Mouse (Mus musculus): Measurements from ENCODE around the gene Szt2.
A peak's percentile ranks its signal among the peaks of the same experiment; 100 is the strongest.

Szt2 gene

DNA sequence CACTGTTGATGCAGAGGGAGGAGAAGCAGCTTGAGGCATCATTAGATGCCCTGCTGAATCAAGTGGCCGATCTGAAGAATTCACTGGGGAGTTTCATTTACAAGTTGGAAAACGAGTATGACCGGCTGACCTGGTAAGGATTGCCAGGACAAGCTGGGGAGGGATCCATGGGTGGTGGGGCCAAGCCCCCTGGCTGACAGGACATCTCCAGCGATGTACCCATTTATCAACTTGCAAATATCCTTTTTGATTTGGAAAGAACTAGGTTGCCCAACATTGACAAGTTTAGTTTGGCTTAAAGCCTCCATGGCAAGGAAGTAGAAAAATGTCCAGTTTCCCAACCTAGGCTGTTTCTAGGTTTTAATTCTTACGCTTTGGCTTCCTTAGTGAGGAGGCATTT, 1.8 kb upstream of the Szt2 start:
- DNase-seq, result no peak

DNA sequence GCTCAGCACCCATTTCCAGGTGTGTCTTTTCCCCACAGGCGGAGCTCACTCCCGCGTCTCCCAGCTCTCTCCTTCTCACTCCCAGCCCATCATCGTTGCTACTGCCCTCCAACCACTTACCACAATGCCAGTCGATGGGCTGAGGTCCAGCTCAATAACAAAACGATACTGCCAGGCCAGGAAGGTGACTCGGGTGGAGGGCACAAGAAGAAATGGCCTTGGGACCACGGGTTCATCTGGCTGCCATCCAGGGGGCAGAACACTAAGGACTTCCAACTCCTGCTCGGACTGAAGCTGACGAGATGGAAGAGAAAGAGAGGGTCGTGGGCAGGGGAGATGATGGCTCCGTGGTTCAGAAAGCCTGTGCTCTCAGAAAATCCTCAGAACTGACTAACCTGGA, 6.4 kb downstream of the Szt2 start:
- no peak for DNase-seq

DNA sequence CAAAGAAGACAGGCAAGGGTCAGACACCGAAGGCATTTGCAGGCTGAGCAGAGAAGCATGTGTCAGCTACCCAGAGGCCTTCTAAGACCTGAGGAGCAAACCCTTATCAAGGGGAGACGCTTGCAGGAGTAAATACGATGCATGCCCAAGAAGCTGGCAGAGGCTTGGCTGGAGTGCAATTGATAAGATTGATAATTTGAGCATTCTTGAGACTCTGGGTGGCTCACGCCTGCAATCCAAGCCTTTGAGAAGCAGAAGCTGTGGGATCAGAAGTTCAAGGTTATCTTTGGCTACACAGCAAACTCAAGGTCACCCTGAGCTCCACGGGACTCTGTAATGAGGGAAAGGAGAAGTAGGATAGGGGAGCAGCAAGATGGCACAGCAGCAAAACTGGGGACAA, 7.2 kb downstream of the Szt2 start:
- DNase-seq, result peak; percentile 27

DNA sequence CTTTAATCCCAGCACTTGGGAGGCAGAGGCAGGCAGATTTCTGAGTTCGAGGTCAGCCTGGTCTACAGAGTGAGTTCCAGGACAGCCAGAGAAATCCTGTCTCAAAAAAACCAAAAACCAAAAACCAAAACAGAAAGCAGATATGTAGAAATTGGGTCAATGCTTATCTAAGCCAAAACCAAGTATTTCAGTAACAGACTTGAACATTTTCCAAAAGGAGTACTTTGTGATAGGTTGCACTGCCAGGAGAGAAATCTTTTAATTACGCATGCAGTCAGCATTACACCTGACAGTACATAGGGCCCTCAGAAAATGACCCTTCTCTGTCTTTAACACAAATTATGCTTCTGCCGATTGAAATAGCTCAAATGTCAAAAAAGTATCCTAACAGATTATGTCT, 7.7 kb downstream of the Szt2 start:
- DNase-seq, result no peak

DNA sequence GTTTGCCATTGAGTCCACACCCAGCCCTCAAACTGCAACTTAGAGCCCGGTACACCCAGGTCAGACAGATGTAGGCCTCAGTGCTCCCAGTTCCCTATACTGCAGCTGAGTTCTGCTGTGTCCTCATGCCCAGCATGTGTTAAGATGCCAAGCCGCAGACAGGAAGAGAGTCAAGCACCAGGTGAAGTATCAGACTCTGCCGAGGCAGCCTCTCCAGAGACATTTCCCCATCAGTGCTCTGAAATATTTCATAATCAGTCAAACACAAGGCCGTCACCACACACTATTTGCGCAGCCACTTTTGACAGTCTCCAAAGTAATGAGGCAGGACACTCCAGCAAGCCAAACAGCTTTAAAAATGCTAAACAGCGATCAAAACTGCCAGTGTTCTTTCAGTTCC, 10.7 kb downstream of the Szt2 start:
- DNase-seq, result no peak

DNA sequence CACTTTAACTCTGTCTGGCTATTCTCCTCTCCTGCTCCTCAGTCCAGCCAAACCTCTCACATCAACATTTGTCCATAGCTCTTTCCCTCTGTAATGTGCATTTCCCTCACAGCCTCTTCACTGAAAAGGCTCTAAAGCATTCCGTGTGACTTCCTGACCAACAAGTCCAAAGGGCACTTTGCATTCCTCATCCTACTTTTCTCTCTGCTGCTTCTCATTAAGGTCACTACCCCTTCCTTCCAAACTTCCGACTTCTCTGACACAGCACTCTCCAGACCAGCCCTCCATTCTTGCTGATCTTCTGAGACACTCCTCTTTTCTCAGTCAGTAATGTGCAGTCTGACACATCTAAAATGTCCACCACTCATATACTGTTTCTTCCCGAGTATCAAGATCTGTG, 12.6 kb downstream of the Szt2 start:
- DNase-seq, result no peak

DNA sequence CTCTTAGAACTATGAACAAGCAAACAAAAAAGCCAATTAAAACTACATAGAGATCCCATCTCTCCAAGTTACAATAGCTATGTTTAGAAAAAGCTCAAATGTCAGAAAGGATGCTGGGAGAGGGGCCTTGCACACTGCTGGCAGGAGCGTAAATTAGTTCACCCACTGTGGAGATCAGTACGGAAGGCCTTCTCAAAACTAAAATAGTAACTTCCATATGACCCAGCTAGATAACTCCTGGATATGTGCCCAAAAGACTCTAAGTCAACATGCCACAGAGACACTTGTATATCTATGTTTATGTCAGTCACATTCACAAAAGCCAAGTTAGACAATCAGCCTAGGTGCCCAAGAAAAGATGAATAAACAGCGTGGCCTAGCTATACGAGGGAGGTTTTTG, 13.8 kb downstream of the Szt2 start:
- no peak for DNase-seq

DNA sequence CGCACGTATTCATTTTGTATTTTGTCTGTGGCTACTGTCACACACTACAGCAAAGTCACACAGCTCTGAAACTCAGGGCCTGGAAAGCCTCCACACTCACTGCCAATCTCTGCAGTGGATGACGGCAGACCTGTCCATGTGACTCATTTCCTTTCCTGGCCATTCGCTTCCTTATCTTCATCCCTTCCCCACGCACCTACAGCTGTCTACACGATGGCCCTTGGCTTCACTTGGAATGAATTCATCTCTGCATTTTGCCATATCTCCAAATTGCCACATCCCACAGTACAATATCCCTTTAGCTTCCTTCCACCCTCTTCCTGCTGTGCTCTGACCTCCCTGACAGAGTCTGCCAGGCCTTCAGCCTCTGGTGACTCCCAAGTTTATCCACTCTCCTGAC, 14.6 kb downstream of the Szt2 start:
- no peak for DNase-seq

DNA sequence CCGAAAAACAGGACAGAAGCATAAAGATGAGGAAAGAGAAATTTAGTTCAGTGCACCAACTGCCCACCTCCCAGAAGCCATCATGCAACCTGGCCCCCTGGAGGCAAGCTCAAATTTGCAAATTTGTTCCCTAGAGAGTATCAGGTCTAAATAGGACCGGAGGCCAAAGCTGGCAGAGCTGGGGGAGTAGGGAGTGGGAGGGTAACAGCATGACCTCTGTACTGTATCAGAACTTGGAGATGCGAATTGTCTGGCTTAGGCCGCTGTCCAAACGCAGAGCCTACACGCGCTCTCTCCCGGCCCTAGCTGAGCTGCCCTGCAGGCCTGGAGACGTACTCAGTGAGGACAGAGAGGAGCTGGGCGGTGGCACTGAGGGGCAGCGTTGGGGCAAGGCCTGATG, 18.9 kb downstream of the Szt2 start:
- DNase-seq, result no peak

DNA sequence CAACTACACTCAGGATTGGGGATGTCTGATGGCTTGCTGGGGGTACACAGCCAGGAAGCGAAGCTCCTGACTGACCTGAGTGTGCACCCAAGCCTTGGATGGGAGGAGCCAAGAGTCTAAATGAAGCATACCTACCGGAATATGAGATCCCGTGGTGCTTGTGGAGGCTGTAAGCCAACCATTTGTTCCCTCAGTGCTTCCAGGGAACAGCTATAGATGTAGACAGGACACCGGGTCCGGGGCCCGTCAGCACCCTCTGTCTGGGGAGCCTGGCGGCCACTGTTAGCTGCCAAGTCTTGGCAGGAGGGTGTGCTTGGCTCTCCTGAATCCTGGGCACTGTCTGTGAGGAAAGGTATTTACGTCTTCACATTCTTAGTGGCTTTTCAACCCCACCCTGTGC, 21.8 kb downstream of the Szt2 start:
- no peak for DNase-seq

DNA sequence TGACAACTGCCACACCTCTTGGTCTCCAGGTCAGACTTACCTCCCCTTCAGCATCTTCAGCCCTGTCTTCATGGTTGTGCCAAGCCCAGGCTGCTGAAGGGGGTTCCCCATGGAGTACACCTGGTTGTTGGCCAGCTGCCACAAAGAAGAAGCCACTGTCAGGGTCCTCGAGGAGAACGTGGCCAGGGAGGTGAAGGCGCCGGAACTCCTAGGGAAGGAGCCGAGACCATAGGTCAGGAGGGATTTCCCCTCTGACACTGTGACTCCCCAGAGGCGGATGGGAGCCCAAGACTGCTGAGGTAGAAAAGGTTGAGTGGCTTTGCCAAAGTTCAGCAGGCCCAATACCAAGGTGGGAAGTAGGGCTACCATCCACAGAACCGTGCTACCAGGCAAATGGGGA, 25.8 kb downstream of the Szt2 start:
- no peak for DNase-seq

DNA sequence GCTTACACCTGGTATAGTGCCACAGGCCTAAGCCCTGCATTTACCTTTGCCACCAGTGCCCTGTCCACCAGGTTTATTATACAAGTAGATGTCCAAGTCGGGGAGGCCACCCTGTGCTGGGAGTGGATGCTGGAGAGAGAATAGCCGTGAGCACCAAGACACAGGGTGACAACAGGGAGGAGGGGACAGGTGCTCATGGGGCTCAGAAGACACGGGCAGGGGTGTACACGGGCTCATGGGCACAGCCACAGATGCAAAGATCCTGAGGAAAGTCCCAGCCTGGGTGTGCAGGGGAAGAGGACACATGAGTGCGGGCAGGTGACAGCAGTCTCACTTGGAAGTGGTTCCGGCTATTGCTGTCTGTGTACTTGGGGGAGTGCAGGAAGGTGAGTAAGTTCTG, 33.1 kb downstream of the Szt2 start:
- DNase-seq, result no peak

DNA sequence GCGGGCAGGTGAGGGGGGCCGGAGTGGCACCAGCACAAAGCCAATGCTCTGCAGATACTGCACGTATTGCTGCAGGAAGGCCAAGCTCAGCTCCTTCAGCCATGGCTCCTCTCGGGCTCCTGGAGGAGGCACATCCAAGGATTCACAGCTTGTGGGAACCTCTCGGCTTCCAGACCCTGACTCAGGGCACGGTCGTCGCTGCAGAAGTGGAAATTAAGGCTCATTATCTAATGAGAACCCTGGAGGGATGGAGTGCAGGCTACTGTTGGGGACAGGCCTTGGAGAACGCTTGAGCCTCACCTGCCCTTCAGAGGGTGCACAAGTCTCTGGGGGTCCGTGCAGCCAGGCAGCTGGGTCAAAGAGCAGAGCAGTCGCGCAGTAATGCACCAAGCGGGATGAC, 37.3 kb downstream of the Szt2 start:
- no peak for DNase-seq

DNA sequence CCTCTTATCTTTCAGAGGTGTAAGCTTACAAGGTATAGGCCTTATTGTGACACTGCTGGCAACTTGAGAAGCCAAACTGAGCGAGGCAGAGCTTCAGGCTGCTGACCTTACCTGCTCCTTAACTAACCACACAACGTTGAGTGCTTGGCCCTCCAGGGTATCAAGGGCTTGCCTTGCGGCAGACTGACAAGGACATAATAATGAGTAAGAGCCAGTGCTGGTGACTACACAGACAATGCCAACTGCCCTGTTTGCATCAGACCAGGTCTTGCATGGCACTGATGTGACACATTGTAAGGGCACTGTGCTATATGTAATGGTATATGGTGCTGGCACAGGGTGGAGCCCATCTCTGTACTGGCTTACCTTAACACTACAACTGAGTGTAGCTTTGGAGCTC, 40.5 kb downstream of the Szt2 start:
- no peak for DNase-seq

DNA sequence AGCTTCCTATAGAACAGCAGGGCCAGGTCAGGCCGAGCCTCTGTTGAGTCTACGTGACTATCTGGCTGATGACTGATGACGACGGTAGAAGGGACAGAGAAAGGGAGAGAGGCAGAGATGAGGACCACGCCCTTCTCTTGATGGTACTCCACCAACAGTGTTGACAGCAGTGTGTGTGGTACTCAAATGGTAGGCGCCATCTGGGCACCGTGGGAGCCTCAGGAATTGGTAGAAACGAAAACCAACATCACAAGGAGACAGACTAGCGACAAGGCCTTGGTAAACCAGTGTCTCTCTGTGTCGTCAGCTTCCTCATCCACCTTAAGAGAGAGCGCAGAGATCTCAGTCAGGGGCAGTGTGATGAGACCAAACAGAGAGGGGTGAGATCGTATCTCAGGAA, 41.5 kb downstream of the Szt2 start:
- DNase-seq, result no peak

DNA sequence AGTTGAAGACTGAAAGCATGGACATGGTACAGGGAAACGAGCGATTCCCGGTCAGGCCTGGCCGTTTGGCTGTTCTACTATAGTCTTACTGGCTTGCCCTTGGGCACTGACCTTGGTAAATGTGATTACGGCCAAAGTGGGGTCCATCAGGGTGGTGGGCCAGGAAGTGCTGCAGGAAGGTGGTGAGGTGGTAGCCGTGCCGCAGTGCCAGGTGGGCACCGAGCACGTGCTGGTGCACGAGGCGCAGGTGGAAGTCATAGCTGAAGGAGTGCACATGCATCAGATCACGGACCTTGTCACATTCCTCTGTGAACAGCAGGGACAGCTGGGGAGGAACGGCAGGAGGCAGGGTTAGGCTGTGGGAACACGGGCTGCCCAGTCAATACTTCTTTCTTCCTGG, 43.1 kb downstream of the Szt2 start:
- DNase-seq, result no peak

DNA sequence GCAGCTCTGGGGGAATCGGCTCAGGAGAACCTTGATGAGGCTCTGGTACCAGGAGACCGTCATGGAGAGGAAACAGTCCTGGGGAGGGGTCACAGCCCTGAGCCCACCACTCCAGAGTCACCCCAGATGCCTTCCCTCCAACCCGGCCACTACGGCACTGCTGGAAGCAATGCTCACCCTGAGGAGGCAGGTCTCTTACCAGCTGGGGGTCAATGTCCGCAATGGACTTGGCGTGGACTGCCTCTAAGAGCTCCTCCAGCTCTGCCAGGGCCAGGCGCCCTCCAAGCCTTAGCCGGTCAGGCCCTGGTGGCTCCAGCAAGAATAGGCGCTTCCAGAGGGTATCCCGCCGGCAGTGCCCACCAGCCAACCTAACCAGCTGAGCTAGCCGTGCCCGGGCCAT, 44.4 kb downstream of the Szt2 start:
- no peak for DNase-seq

DNA sequence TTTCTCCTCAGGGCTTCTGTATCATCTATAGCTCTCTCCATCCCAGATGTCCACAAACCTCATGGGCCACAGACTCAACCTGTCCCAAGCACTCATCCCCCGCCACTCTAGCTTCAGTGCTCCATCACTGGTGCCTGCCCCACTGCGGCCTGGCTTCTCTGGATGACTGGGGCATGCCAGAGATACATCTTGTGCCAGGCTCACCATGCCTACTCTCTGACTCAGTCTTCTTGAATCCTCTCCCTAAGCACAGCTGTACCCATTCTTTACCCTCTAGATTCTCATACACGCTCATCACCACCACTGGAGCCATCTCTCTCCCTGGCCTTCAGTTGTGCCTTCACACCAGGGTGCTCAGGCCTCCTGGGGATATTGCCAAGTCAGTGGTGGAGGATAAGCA, 45.1 kb downstream of the Szt2 start:
- no peak for DNase-seq

DNA sequence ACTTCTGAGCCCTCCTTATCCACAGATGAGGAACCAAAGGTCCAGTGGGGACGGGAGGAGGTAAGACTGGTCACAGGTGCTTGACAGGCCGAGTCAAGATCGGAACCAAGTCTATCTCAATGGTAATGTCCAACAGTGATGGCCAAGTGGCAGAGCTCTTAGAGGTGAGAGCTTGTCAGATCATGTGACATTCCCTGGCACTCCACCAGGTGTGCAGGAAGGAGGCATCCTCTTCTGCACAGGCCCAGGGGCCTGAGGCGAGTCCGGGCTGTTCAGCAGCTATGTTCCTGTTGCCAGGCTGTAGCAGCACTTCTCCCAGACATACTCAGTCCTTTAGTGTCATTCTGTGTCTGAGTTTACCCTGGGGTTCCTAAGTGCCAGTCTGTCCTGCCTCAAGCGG, 46.2 kb downstream of the Szt2 start:
- no peak for DNase-seq

DNA sequence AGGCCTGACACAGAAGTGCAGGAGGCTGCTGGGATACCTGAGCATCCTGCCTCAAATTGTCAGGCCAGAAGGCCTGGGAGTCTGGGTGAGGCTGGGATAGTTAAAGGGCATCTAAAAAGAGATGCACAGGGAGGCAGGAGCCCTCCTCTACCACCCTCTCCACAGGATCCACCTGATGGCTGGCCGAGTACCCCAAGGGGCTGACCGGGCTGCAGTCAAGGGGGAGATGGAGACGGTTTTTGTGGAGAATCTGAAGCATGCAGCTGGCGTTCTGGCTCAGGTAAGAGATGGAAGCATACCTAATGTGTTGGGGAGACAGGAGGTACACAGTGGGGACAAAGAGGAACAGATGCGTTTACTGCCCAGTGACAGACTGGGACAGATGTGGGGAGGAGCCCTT, 47.6 kb downstream of the Szt2 start:
- no peak for DNase-seq

DNA sequence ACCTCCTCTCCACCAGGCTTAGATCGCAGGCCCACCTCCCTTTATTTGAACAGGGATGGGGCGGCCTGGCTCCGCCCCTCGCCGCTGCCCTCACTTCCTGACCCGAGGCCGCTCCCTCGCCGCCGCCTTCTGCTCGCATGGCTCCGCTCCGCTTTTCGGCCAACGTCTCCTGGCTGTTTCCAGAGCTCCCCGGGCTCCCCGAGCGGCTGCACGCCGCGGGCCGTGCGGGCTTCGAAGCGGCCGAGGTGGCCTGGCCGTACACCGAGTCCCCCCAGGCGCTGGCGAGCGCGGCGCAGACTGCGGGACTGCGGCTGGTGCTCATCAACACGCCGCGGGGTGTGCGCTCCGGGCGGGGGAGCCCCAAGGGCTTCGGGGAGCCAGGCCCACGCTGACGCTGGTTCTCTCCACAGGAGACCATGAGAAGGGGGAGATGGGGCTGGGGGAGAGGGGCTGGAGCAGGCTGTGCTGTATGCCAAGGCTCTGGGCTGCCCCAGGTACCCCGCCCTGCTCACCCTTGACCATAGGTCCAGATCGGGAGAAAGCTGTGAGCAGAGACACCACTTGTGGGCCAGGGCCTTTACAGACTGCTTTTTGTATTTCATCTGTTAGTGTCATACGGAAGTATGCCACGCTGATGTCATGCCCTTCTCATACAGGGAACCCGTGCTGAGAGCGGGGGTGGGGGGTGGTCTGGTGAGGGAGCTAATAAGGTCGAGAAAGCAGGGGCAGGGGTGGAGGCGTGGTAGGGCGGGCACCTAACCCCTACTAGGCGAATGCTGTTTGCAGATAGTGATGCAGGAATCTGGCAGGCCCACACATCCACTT, 49.0 kb downstream of the Szt2 start:
- peak; percentile 74 for DNase-seq

DNA sequence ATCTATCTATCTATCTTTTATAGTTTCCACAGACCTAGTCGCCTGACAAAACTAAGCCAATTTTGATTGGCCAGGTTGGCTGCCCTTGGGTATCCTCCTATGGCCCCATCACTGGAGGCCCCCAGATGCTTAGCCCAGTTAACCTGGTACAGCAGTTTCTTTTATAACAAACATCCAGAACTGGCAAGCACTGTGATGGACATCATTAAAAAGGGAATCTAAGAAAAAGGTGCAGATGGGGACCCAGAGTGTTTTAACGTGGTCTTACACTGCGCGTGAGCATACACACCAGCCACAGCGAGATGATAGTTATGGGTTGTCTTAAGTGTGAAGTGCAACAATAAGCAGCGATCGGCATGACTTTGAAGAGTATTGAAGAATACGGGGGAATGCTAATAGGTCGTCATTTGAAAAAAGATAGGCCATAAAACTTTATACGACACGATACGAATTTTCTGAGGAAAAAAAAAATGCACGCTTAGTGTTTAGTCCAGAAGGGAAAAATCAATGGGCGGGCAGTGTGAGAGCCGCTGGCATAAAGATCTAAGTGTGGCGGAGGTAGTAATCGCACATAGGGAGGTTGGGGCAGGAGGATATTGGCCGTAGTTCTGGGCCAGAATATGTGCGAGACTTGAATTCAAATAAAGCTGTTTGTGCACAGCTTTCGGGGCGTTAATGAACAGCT, 49.7 kb downstream of the Szt2 start:
- no peak for DNase-seq

DNA sequence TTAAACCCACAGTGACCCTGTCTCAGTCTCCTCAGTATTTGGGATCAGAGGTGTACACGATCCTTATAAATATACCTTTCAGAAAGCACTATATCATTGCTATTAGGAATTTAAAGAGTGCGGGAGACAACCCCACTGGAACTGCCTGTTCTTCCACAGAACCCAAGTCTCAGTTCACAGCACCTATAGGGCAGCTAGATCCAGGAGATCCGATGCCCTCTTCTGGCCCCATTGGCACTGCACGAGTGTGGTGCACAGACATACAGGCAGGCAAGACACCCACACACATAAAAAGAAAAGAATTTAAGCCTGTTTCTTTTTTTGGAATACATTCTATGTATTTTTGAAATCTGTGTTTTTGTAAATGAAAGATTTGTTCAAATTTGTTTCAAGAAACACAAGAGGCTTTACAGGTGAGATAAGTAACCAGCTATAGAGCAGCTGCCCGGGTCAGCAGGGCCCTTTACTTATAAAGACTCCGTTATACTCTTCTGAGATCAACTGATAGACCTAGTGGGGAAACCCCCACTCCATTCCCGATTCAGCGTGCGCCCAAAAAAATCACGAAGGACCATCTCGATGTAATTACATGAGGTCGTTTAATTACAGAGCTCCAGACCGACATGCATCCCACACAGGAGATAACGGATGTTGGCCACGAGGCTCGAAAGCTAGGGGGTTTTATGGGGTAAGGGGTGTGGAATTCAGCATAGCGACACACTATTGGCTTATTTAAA, 50.7 kb downstream of the Szt2 start:
- DNase-seq, result no peak

DNA sequence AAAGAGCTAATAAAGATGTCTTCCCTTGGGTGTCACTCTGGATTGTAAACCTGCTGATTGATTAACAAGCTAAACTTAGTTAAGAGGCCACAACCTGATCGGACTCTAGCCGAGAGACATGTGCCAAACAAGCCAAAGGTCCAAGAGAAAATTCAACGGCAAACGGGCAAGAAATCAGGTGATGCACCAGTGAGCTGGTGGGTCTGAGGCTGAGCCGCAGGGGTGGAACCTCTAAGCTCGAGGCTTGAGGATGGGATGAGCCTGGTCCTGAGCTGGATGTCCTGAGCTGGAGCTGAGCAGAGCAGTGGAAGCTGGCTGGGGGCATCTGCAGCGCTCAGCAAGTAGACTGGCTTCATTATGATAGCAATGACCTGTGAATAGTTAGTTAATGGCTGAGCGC, 51.6 kb downstream of the Szt2 start:
- DNase-seq, result no peak

Data from liver (tissue).